Mouse (Mus musculus) lung, adult 10 weeks (tissue): ENCODE data around the gene Klhl4. TPM values are rescaled to one million over a fixed set of nuclear protein-coding genes. Genes with fewer than 3 reads are reported as not detected.

Source experiments
- polyA plus RNA-seq: library from polyadenylated mRNA; stranded (reverse); fragments of 350-450 nt; fragmentation: Illumina TruSeq; extraction: RNeasy Lipid Tissue Mini Kit (QIAGEN cat#74804); gene quantifications from one replicate; pipeline ENCODE4 v1.2.3, GENCODE M21; 2014; ENCODE audit warnings: low read depth, low replicate concordance; ENCODE audit not compliant: insufficient read depth

Klhl4 gene
- 0.70 TPM for polyA plus RNA-seq

DNA sequence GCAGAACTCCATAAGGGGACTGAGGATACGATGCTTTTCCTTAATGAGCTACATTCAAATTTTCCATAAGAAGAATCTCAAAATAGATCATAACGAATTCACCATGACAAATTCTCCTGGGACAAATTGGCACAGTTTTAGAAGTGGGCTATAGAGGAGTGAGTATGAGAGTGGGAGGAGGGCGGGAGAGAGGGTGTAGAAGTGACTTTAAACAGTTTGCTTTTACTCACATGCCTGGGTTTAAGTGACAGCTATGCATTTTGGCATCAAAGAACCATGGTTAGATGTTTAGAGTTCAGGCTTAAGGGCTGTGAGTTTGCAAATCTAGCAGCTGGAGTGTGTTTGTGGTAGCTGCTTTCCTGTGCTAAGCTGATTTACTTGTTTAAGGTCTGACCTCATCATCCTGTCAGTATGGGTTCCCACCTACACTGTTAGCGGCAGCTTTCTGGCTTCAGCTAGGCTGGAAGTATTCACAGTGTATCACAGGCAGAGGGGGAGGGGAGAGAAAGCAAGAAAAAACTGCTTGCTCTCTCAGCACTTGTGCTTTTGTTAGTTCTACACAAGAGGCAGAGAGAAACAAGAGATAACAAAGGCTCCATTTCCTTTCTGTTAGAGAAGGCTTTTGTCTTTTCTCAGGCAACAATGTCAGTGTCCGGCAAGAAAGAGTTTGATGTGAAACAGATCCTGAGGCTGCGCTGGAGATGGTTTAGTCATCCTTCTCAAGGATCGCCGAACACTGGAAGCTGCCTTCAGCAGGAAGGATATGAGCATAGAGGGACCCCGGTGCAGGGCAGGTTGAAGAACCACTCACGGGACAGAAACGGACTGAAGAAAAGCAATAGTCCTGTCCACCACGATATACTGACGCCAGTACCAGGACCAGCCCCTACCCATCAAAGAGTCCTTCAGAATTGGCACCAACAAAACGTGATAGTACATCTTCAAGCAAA is at the start of gene Klhl4:
Gene Klhl4, plus strand, starts transcription at position 552 of the 950 bp plus-strand sequence.

